Mouse (Mus musculus) C2C12 (cell line): ENCODE data around the gene Gm17482. TPM values are rescaled to one million over a fixed set of nuclear protein-coding genes. Genes with fewer than 3 reads are reported as not detected.

ENCODE experiments used
- H3K27me3 ChIP-seq: one replicate; pipeline ENCODE4 v1.6.1; 2011; ENCODE audit not compliant: control insufficient read depth, insufficient read depth, insufficient read length
- H3K36me3 ChIP-seq: one replicate; pipeline ENCODE4 v1.6.1; 2011; ENCODE audit not compliant: control insufficient read depth, insufficient read depth
- H3K4me3 ChIP-seq: one replicate; pipeline ENCODE4 v1.5.1; 2011; ENCODE audit warnings: mild to moderate bottlenecking, control low read depth; ENCODE audit not compliant: poor library complexity, insufficient read depth, severe bottlenecking
- H3K79me2 ChIP-seq: one replicate; pipeline ENCODE4 v1.6.1; 2011; ENCODE audit not compliant: control insufficient read depth, insufficient read depth
- H3K79me3 ChIP-seq: one replicate; pipeline ENCODE4 v1.6.1; 2011; ENCODE audit warnings: low read depth, control low read depth
- H3ac ChIP-seq: one replicate; pipeline ENCODE3; 2011; ENCODE audit warnings: low read depth; ENCODE audit not compliant: control insufficient read depth, insufficient read length
- CEBPB ChIP-seq: IDR thresholded peaks from one replicate; pipeline ENCODE4 v1.6.1; 2011; ENCODE audit warnings: low read depth, mild to moderate bottlenecking, control low read depth, moderate library complexity
- CTCF ChIP-seq: IDR thresholded peaks from one replicate; pipeline ENCODE4 v1.5.1; 2011; ENCODE audit not compliant: control insufficient read depth, insufficient read depth, insufficient read length
- FOSL1 ChIP-seq: IDR thresholded peaks from one replicate; pipeline ENCODE4 v1.8.0; 2011; ENCODE audit warnings: mild to moderate bottlenecking, low read length; ENCODE audit not compliant: poor library complexity, insufficient read depth, severe bottlenecking
- MAX ChIP-seq: IDR thresholded peaks from one replicate; pipeline ENCODE4 v1.6.1; 2011; ENCODE audit warnings: mild to moderate bottlenecking, control low read depth
- MYOD1 ChIP-seq: IDR thresholded peaks from one replicate; pipeline ENCODE4 v1.6.1; 2011; ENCODE audit warnings: low read depth; ENCODE audit not compliant: control insufficient read depth, insufficient read length
- MYOG ChIP-seq: IDR thresholded peaks from one replicate; pipeline ENCODE4 v1.6.1; 2011; ENCODE audit not compliant: control insufficient read depth, insufficient read length; ENCODE audit errors: extremely low read depth
- USF1 ChIP-seq: IDR thresholded peaks from one replicate; pipeline ENCODE4 v1.6.1; 2011; ENCODE audit warnings: low read depth, mild to moderate bottlenecking, control low read depth, moderate library complexity
- polyA plus RNA-seq: library from polyadenylated mRNA; unstranded; fragments of >200 nt; fragmentation: generic; extraction: Trizol; gene quantifications from one replicate; pipeline ENCODE4 v1.2.1, GENCODE M21; 2012; ENCODE audit warnings: missing spikeins

Gene Gm17482
- polyA plus RNA-seq, 1 experiment = not detected

DNA sequence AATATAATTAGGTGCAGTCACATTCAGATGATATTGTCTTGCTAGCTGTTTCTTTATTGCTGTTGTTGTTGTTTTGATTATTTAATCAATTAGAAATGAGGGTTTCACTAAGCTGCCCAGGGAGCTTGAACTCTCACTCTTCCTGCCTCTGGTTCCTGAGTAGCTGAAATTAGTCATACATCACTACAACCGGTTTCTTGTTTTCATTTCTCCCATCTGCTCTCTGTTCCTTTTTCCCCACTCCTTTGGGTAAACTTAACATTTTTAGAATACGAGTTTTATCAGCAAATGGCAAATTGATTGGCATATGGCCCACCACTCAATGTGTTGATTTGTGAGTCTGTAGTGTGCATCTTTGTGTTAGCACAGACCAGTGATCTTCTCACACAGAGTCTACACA is 80.0 kb downstream of the Gm17482 start:
- H3K36me3 ChIP-seq = no peaks in the 10 kb centered on the region
- no peak overlapping the region for H3ac ChIP-seq
- H3K27me3 ChIP-seq = no peaks in the 10 kb centered on the region
- no peaks in the 10 kb centered on the region for H3K79me3 ChIP-seq
- H3K79me2 ChIP-seq = no peaks in the 10 kb centered on the region
- TF ChIP-seq FOSL1 (no peak), MYOD1 (no peak), MYOG (no peak), MAX (no peak), CEBPB (no peak), CTCF (no peak), USF1 (no peak)
- H3K4me3 ChIP-seq = no peak overlapping the region

Other genes with a start within 250 kb of the Gm17482 start
- gene Tamm41, start 189.5 kb upstream of the Gm17482 start, polyA plus RNA-seq = 44.1 TPM
- 0.12 TPM for gene Syn2, start 92.4 kb upstream of the Gm17482 start, polyA plus RNA-seq
- gene Timp4, start 24.9 kb downstream of the Gm17482 start, polyA plus RNA-seq = 0.01 TPM
- gene Pparg, start 133.6 kb downstream of the Gm17482 start, polyA plus RNA-seq = 12.6 TPM